Mouse (Mus musculus) c-Kit-negative CD71-positive TER-119-positive erythroid progenitor cells, embryonic 14.5 days (primary cell): ENCODE measurements around the gene Gnb5.

Experiments
- DNase-seq: peaks from one replicate; pipeline ENCODE4 v3.0.0-alpha.2; 2013; ENCODE audit warnings: low read depth, low spot score

Gnb5 gene

GRCm38 (mm10) chr9:75306126-75306898 lies at the start of gene Gnb5:
Gnb5 (plus strand) TSS chr9:75306288.
- no peak for DNase-seq

- DNase-seq, result no peak
Measured at GRCm38 (mm10) chr9:75258792-75259191, 47.3 kb upstream of the Gnb5 start.

- peak; percentile 1 for DNase-seq
Measured at GRCm38 (mm10) chr9:75259656-75260055, 46.4 kb upstream of the Gnb5 start.

- DNase-seq, result no peak
Measured at GRCm38 (mm10) chr9:75261332-75261872, 44.7 kb upstream of the Gnb5 start.

- DNase-seq, result no peak
Measured at GRCm38 (mm10) chr9:75262235-75262826, 43.8 kb upstream of the Gnb5 start.

GRCm38 (mm10) chr9:75264008-75264718 lies 41.9 kb upstream of the Gnb5 start:
- DNase-seq, result no peak

- no peak for DNase-seq
Measured at GRCm38 (mm10) chr9:75267147-75267546, 38.9 kb upstream of the Gnb5 start.

- DNase-seq, result no peak
Measured at GRCm38 (mm10) chr9:75270382-75270781, 35.7 kb upstream of the Gnb5 start.

- no peak for DNase-seq
Measured at GRCm38 (mm10) chr9:75271539-75271938, 34.5 kb upstream of the Gnb5 start.

GRCm38 (mm10) chr9:75273646-75274045 lies 32.4 kb upstream of the Gnb5 start:
- no peak for DNase-seq

GRCm38 (mm10) chr9:75274486-75274885 lies 31.6 kb upstream of the Gnb5 start:
- no peak for DNase-seq

- no peak for DNase-seq
Measured at GRCm38 (mm10) chr9:75275051-75275450, 31.0 kb upstream of the Gnb5 start.

GRCm38 (mm10) chr9:75280814-75281213 lies 25.3 kb upstream of the Gnb5 start:
- DNase-seq, result no peak

GRCm38 (mm10) chr9:75282179-75282578 lies 23.9 kb upstream of the Gnb5 start:
- no peak for DNase-seq

GRCm38 (mm10) chr9:75282830-75283229 lies 23.3 kb upstream of the Gnb5 start:
- DNase-seq, result no peak

GRCm38 (mm10) chr9:75283636-75284035 lies 22.5 kb upstream of the Gnb5 start:
- DNase-seq, result no peak

- no peak for DNase-seq
Measured at GRCm38 (mm10) chr9:75285363-75285762, 20.7 kb upstream of the Gnb5 start.

GRCm38 (mm10) chr9:75287636-75288035 lies 18.5 kb upstream of the Gnb5 start:
- DNase-seq, result no peak

- DNase-seq, result no peak
Measured at GRCm38 (mm10) chr9:75289545-75289944, 16.5 kb upstream of the Gnb5 start.

- DNase-seq, result no peak
Measured at GRCm38 (mm10) chr9:75299342-75299741, 6.7 kb upstream of the Gnb5 start.

- no peak for DNase-seq
Measured at GRCm38 (mm10) chr9:75303033-75303432, 3.1 kb upstream of the Gnb5 start.

GRCm38 (mm10) chr9:75303701-75304261 lies 2.3 kb upstream of the Gnb5 start:
- DNase-seq, result no peak
